Mouse (Mus musculus) cerebral cortex, adult 2 months (tissue): ENCODE measurements around the gene Lipf.

Experiments used
- WGBS: fragments of 180-500 bp; shearing (Covaris S2); methylation state at CpG from one replicate; pipeline ENCODE4 v1.1.7; 2018; 5-methylcytosine and 5-hydroxymethylcytosine counted together

The Lipf gene

DNA sequence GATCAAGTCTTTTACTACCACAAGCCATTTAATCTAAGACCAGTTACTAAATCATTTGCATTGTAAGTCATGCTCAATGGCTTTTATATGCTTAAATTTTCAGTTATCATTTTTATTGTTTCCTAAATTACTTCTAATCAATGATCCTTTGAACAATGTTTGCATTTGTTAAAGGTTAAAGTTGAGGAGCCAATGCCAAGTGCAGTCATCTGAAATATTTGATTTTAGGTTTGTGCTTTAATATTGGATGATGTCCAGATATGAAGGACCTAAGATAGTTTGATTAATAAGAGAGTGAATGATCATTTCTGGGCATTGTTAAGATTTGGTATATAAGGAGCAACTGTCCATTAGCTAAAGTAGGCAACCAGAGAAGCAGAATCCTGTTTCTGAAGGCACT lies at the start of gene Lipf:
Gene Lipf, plus strand, starts transcription at position 301 of the 400 bp plus-strand sequence.

DNA sequence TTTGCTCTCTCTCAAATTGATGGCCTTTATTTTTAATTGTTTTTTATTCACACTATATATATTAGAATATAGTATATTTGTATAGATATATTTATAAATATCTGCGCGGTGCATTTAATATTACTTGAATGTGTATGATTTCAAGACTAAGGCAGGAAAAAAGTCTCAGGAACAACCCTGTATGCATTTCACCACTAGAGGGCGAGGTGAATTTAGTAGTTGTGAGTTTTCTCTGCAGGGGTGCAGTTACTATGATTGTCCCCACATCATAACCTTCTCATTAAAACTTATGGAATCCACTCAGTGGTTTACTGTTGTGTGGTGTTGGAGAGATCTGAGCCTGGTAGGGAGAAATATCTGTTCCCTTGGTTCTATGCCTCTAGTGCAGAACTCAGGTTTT lies 18.0 kb downstream of the Lipf start:
- 42% methylated on average over 3 of the region's 3 CpGs for WGBS

DNA sequence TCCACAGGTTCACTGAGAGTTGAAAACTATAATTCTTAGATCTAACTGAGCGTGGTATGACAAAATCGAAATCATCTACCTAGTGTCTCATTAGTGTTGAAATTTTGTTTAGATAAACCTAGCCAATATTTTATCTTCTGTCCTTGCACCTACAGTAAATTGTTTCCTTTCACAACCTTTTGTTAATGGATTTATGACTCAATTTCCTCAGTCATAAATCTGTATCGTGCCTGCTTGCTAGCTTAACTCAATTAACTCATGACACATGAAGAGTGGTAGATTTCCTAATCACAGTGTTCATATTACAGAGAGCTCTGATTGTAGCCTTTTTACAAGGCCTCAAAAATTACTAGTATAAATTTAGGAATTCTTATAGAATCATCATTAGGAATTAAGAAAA lies 22.1 kb downstream of the Lipf start:
- 91% methylated on average over 3 of the region's 3 CpGs for WGBS

DNA sequence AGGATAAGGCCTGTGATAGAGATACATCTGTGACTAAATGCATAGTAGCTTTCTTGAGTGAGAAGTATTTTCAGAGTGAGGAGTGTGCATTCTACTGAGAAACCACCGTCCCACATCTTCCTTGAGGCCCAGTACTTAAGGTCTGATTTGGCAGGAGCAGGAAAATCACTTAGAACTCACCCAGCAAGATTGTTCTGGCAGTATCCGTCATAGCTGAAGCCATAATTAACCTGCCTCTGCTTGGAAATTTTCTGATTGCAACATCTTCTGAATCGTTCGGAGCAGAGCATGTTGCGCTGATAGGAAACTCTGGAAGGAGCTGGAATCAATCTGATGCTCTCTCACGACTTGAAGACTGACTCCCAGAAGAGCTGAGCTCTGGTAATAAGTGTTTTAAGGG lies 47.0 kb downstream of the Lipf start, which contains the start of gene Lipk:
Gene Lipk, plus strand, starts transcription at position 289 of the 400 bp plus-strand sequence.
- WGBS = 82% methylated on average over 6 of the region's 6 CpGs

DNA sequence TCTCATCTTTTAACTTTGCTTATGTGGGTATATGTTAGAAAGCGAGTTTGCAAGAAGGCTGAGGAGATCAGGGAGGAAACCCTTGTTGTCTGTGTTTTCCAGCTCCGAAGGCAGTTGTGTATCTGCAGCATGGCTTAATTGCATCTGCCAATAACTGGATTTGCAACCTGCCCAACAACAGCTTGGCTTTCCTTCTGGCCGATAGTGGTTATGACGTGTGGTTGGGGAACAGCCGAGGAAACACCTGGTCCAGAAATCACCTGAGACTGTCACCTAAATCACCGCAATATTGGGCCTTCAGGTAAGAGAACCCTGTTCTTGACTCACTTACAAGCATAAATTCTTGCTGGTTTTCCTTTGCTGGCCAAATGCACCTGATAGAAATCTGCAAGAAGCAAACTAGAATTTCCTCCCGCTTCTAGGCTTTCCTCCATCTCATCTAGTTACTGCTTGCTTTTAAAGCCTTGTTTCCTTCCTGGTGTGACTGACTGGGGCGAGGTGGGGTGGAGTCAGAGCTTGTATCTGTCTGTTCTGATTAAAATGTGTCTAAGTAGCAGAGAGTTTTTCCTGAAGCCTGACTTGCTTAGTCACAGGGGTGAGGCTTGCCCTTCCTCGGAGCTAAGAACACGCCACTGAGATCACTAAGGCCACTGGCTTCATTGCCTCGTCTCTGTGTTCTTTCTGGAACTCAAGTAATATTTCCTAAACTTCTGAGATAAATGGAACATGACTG lies 60.6 kb downstream of the Lipf start:
- 87% methylated on average over 11 of the region's 11 CpGs for WGBS

DNA sequence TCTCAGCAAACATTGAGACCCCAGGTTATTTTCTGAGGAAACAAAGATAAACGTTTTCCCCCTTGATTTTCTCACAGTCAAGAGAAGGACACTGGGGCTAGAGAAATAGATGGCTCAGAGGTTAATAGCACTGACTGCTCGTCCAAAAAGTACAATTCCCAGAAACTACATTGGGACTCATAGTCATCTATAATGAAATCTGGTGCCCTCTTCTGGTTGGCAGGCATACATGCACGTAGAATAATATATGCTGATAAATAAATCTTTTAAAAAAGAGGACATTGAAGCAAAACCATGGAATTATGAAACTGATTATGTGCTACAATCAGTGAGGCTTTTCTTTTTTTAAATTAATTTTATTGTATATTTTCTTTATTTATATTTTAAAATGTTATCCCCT lies 61.8 kb downstream of the Lipf start:
- WGBS = 37% methylated on average over 3 of the region's 3 CpGs
